Mouse (Mus musculus) hindbrain, postnatal 0 days (tissue): ENCODE results near the gene Arl1. TPM values are rescaled to one million over a fixed set of nuclear protein-coding genes. Genes with fewer than 3 reads are reported as not detected.
"Not testable (repeated sequence)": the region's sequence is repeated elsewhere in the genome, so short reads cannot be mapped to it uniquely, and the experiment has no call there.

ENCODE experiments used
- ATAC-seq: fragments of 200-750 bp; cut with Nextera tagmentation; 2 replicates; pipeline ENCODE4 v1.8.0; 2017; ENCODE audit warnings: mild to moderate bottlenecking, moderate TSS enrichment, moderate library complexity
- DNase-seq: peaks from one replicate; pipeline ENCODE4 v3.0.0-alpha.2; 2015; ENCODE audit warnings: low spot score
- H3K27ac ChIP-seq: fragments of 300-500 bp; sonication (generic); 2 replicates; pipeline ENCODE4 v1.5.1; 2014; ENCODE audit warnings: mild to moderate bottlenecking
- H3K27me3 ChIP-seq: fragments of 300-500 bp; sonication (generic); 2 replicates; pipeline ENCODE4 v1.6.1; 2014; ENCODE audit warnings: low read length, mixed read lengths; ENCODE audit not compliant: insufficient read depth
- H3K36me3 ChIP-seq: fragments of 300-500 bp; sonication (generic); 2 replicates; pipeline ENCODE4 v1.6.1; 2014; ENCODE audit warnings: low read length, mixed read lengths; ENCODE audit not compliant: insufficient read depth
- H3K4me1 ChIP-seq: fragments of 300-500 bp; sonication (generic); 2 replicates; pipeline ENCODE4 v1.6.1; 2014; ENCODE audit warnings: antibody characterized with exemption, low read length, mixed read lengths; ENCODE audit not compliant: insufficient read depth
- H3K4me2 ChIP-seq: fragments of 300-500 bp; sonication (generic); 2 replicates; pipeline ENCODE4 v1.6.1; 2014; ENCODE audit warnings: low read depth, mild to moderate bottlenecking, low read length, moderate library complexity, mixed read lengths
- H3K4me3 ChIP-seq: fragments of 300-500 bp; sonication (generic); 2 replicates; pipeline ENCODE4 v1.5.1; 2014; ENCODE audit warnings: low read length
- H3K9ac ChIP-seq: fragments of 300-500 bp; sonication (generic); replicated peaks from 2 replicates; pipeline ENCODE4 v1.6.1; 2014; ENCODE audit warnings: mild to moderate bottlenecking, low read length, moderate library complexity, mixed read lengths
- H3K9me3 ChIP-seq: fragments of 300-500 bp; sonication (generic); 2 replicates; pipeline ENCODE4 v1.6.1; 2016; ENCODE audit warnings: low read length, mixed read lengths
- CTCF ChIP-seq: IDR thresholded peaks from 2 replicates; pipeline ENCODE4 v1.5.1; 2016; ENCODE audit warnings: antibody characterized with exemption, control low read depth, low read depth
- WGBS: fragments of 180-500 bp; shearing (Covaris S2); extraction: QIAGEN DNeasy Blood & Tissue Kit; methylation state at CpG from one replicate; pipeline ENCODE4 v1.1.7; 2014; 5-methylcytosine and 5-hydroxymethylcytosine counted together
- polyA plus RNA-seq: library from polyadenylated mRNA; unstranded; fragments of >200 nt; fragmentation: Nextera tagmentation; extraction: Ambion mirVana; gene quantifications from 2 replicates; pipeline ENCODE4 v1.2.1, GENCODE M21; 2015
- total RNA-seq: library from RNA; depleted of rRNA; stranded (reverse); fragments of >200 nt; gene quantifications from 2 replicates; pipeline ENCODE4 v1.2.3, GENCODE M21; 2014

The Arl1 gene
- total and polyA plus RNA-seq, 2 experiments from 2014 or later: 59.8 to 164 TPM

DNA sequence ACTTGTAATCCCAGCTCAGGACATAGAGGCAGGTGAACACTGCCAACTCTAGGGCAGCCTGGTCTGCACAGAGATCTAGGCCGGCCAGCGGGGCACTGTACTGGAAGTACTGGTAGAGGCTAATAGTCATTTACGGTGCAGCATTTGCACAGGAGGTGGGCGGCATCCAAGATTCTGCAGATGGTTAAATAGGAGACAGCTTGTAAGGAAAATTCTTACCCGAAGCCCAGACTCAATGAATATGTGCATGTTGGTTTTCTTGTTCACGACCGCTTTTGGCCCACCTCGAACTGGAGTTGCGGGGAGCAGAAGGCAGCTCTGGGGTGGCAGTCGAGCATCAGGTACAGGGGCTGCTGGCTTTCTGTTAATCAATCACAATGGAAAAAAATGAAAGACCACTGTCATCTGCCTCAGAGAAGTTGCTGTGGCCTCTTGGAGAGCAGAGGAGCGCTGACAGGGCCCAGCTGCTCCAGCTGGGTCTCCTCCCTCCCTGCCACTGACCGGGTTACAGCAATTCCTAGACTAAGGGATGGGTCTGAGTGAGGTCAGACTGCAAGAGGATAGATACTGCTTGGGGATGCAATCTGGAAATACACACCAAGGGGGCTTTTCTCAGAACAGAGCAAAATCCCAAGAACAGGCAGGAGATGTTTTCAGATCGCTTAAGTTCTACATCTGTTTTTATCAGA lies 31.0 kb downstream of the Arl1 start:
- H3K4me1 ChIP-seq: no peaks in the 10 kb centered on the region
- H3K4me3 ChIP-seq: no peak overlapping the region
- no peak for TF ChIP-seq CTCF
- no peaks in the 10 kb centered on the region for H3K9me3 ChIP-seq
- H3K36me3 ChIP-seq: peaks cover 45% of the 10 kb centered on the region
- 93% methylated on average over 13 of the region's 13 CpGs for WGBS
- no peaks in the 10 kb centered on the region for H3K27me3 ChIP-seq
- no peak overlapping the region for H3K27ac ChIP-seq
- no peak for DNase-seq
- no peak for ATAC-seq
- H3K9ac ChIP-seq: no peak overlapping the region
- no peak overlapping the region for H3K4me2 ChIP-seq

- Histone ChIP-seq H3K27ac (no peak overlapping the region), H3K4me3 (no peak overlapping the region), H3K9ac (no peak overlapping the region), H3K27me3 (no peaks in the 10 kb centered on the region), H3K9me3 (no peaks in the 10 kb centered on the region), H3K4me1 (no peaks in the 10 kb centered on the region), H3K4me2 (no peak overlapping the region), H3K36me3 (peaks cover 58% of the 10 kb centered on the region)
- ATAC-seq (no peak), DNase-seq (no peak)
- WGBS: 92% methylated on average over 15 of the region's 15 CpGs
- TF ChIP-seq CTCF: no peak
Observed at GRCm38 (mm10) chr10:88765431-88766142, 34.9 kb downstream of the Arl1 start.

DNA sequence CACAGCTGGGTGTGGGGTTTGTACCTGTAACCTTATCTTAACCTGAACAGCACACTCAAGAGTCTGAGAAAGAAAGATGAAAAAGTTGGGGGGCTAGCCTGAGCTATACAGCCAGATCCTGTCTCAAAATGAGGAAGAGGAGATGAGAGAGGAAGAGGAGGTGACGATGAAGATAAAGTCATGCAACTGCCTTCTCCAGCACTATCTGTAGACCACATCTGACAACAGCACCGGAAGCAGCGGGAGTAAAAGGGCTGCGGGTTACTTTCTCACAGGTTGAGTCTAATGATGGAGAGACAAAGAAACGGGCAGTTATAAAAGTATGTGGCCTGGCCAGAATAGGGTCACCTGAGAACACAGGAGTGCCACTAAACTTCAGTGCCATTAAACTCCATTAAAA lies 38.3 kb downstream of the Arl1 start:
- Histone ChIP-seq H3K27ac (no peak overlapping the region), H3K9me3 (no peaks in the 10 kb centered on the region), H3K36me3 (peaks cover 66% of the 10 kb centered on the region), H3K4me3 (no peak overlapping the region), H3K9ac (no peak overlapping the region), H3K4me2 (no peak overlapping the region), H3K4me1 (no peaks in the 10 kb centered on the region), H3K27me3 (no peaks in the 10 kb centered on the region)
- no peak for DNase-seq
- ATAC-seq: no peak
- TF ChIP-seq CTCF: no peak
- WGBS: 93% methylated on average over 5 of the region's 5 CpGs

GRCm38 (mm10) chr10:88769676-88770075 lies 39.0 kb downstream of the Arl1 start:
- peaks cover 62% of the 10 kb centered on the region for H3K36me3 ChIP-seq
- H3K27ac ChIP-seq: no peak overlapping the region
- H3K9me3 ChIP-seq: no peaks in the 10 kb centered on the region
- DNase-seq (no peak), ATAC-seq (no peak)
- H3K4me3 ChIP-seq: no peak overlapping the region
- no peak overlapping the region for H3K4me2 ChIP-seq
- H3K27me3 ChIP-seq: no peaks in the 10 kb centered on the region
- no peak for TF ChIP-seq CTCF
- 99% methylated on average over 7 of the region's 7 CpGs for WGBS
- H3K4me1 ChIP-seq: no peaks in the 10 kb centered on the region
- no peak overlapping the region for H3K9ac ChIP-seq

DNA sequence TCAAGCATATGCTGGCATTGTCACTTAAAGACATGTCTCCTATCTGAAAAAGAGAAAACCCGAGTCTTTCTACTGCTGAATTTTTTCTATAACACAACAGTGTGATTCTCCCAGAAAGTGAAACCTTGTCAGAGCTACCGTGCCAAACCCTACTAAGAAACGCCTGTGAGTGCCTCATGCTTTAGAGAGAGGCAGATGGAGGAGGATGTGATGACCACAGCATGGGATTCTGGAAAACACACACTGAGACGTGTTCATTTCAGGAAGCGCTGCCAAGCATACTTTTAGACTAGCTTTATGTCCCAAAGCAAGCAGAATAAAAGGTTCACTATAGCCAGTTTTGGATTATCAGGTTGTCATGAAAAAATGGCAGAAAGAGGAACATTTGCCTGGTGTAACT lies 42.3 kb downstream of the Arl1 start:
- H3K4me2 ChIP-seq, H3K4me1 ChIP-seq, H3K9me3 ChIP-seq, H3K9ac ChIP-seq, DNase-seq, H3K27me3 ChIP-seq, H3K27ac ChIP-seq, ATAC-seq, H3K4me3 ChIP-seq: not testable (repeated sequence)
- 74% methylated on average over 5 of the region's 5 CpGs for WGBS
- H3K36me3 ChIP-seq: peaks cover 50% of the 10 kb centered on the region

DNA sequence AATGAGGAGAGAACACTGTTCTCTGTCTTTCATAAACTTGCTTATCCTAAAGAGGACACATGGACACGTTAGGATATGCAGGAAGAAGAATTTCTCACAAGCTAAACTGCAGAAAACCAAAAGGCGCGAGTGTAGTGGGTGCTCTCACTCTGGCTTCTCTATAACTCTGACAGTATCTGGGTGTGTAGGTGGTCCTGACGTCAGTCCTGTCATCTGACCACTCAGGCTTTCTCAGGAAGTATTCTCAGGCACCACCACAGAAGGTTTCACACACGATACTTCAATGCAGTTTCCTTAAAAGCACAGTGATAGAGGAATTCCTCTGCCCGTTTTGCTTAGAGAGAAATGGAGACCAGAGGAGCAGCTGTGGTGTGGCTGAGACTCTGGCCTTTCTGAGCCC lies 45.5 kb downstream of the Arl1 start:
- 89% methylated on average over 6 of the region's 6 CpGs for WGBS
- Histone ChIP-seq H3K4me2 (no peak overlapping the region), H3K4me3 (no peak overlapping the region), H3K9ac (no peak overlapping the region), H3K9me3 (no peaks in the 10 kb centered on the region), H3K36me3 (peaks cover 29% of the 10 kb centered on the region), H3K4me1 (no peaks in the 10 kb centered on the region), H3K27me3 (no peaks in the 10 kb centered on the region), H3K27ac (no peak overlapping the region)
- no peak for TF ChIP-seq CTCF
- DNase-seq (no peak), ATAC-seq (no peak)

DNA sequence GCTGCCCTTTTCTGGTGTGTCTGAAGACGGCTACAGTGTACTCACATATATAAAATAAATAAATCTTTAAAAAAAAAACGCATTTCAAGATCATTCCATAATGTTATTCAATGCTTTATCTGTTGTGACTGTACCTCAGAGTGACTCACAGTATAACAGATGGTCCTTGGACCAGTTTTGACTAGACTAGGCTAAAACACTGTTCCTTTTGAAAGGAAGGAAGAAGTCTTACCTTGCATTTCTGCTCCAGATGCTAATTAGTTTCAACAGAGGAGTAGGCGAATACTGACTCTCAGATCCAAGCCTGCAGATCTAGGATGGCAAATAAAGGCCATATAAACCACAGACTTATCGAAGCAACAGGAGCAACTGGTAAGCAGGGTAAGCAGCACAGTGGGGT lies 50.1 kb downstream of the Arl1 start:
- 92% methylated on average over 4 of the region's 4 CpGs for WGBS
- no peaks in the 10 kb centered on the region for H3K4me1 ChIP-seq
- TF ChIP-seq CTCF: no peak
- peaks cover 30% of the 10 kb centered on the region for H3K36me3 ChIP-seq
- no peak overlapping the region for H3K9ac ChIP-seq
- H3K4me2 ChIP-seq: no peak overlapping the region
- DNase-seq (no peak), ATAC-seq (no peak)
- no peak overlapping the region for H3K27ac ChIP-seq
- H3K4me3 ChIP-seq: no peak overlapping the region
- no peaks in the 10 kb centered on the region for H3K9me3 ChIP-seq
- no peaks in the 10 kb centered on the region for H3K27me3 ChIP-seq

GRCm38 (mm10) chr10:88783135-88783534 lies 52.5 kb downstream of the Arl1 start:
- 93% methylated on average over 2 of the region's 2 CpGs for WGBS
- not testable (repeated sequence) for H3K4me2 ChIP-seq, H3K9me3 ChIP-seq, H3K27ac ChIP-seq, H3K4me1 ChIP-seq, DNase-seq, ATAC-seq, H3K4me3 ChIP-seq, H3K27me3 ChIP-seq, H3K9ac ChIP-seq
- H3K36me3 ChIP-seq: peaks cover 35% of the 10 kb centered on the region
